Mouse (Mus musculus) ovary, postnatal 14 days (tissue): ENCODE measurements at regions not wholly inside any gene's neighbourhood (a gene's known extent, or its start where the extent isn't known, plus 50 kb on each side); places are given as distances from the start of the nearest gene placed in this dataset.
"Not testable (repeated sequence)": the region's sequence is repeated elsewhere in the genome, so short reads cannot be mapped to it uniquely, and the experiment has no call there.

Experiments used
- DNase-seq: peaks from one replicate; pipeline ENCODE4 v3.0.0; 2022; ENCODE audit warnings: low spot score

DNA sequence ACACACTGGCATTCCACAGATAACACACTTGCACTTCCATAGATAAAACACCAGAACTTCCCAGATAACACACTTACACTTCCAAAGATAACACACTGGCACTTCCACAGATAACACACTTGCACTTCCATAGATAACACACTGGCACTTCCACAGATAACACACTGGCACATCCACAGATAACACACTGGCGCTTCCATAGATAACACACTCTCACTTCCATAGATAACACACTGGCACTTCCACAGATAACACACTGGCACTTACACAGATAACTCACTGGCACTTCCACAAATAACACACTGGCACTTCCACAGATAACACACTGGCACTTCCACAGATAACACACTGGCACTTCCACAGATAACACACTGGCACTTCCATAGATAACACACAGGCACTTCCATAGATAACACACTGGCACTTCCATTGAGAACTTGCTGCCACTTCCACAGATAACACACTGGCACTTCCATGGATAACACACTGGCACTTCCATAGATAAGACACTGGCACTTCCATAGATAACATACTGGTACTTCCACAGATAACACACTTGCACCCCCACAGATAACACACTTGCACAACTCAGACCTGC, 170.0 kb upstream of the Afdn start:
- DNase-seq = not testable (repeated sequence)
